Mouse (Mus musculus) limb, embryonic 15.5 days (tissue): Measurements from ENCODE around the gene Crocc. TPM values are rescaled to one million over a fixed set of nuclear protein-coding genes. Genes with fewer than 3 reads are reported as not detected.
A peak's percentile ranks its signal among the peaks of the same experiment; 100 is the strongest.

ENCODE experiments used
- ATAC-seq: fragments of 200-750 bp; cut with Nextera tagmentation; 2 replicates; pipeline ENCODE4 v1.8.0; 2017; ENCODE audit warnings: low read depth, moderate TSS enrichment; ENCODE audit not compliant: insufficient number of reproducible peaks, low FRiP score, low TSS enrichment
- H3K27ac ChIP-seq: fragments of 300-500 bp; sonication (generic); 2 replicates; pipeline ENCODE4 v1.5.1; 2015; ENCODE audit warnings: moderate library complexity, mild to moderate bottlenecking, inconsistent platforms
- H3K27me3 ChIP-seq: fragments of 300-500 bp; sonication (generic); 2 replicates; pipeline ENCODE4 v1.6.1; 2015; ENCODE audit warnings: inconsistent platforms
- H3K36me3 ChIP-seq: fragments of 300-500 bp; sonication (generic); 2 replicates; pipeline ENCODE4 v1.6.1; 2015; ENCODE audit warnings: inconsistent platforms
- H3K4me1 ChIP-seq: fragments of 300-500 bp; sonication (generic); 2 replicates; pipeline ENCODE4 v1.6.1; 2015; ENCODE audit warnings: inconsistent platforms
- H3K4me2 ChIP-seq: fragments of 300-500 bp; sonication (generic); 2 replicates; pipeline ENCODE4 v1.6.1; 2015; ENCODE audit warnings: mild to moderate bottlenecking, inconsistent platforms
- H3K4me3 ChIP-seq: fragments of 300-500 bp; sonication (generic); 2 replicates; pipeline ENCODE4 v1.5.1; 2015; ENCODE audit warnings: mild to moderate bottlenecking, inconsistent platforms
- H3K9ac ChIP-seq: fragments of 300-500 bp; sonication (generic); 2 replicates; pipeline ENCODE4 v1.6.1; 2015; ENCODE audit warnings: inconsistent platforms
- H3K9me3 ChIP-seq: fragments of 300-500 bp; sonication (generic); 2 replicates; pipeline ENCODE4 v1.6.1; 2016; ENCODE audit warnings: inconsistent platforms
- WGBS: fragments of 180-500 bp; shearing (Covaris S2); methylation state at CpG from one replicate; pipeline ENCODE4 v1.1.7; 2015; 5-methylcytosine and 5-hydroxymethylcytosine counted together
- polyA plus RNA-seq: library from polyadenylated mRNA; unstranded; fragments of >200 nt; fragmentation: Nextera tagmentation; extraction: Ambion mirVana; gene quantifications from 2 replicates; pipeline ENCODE4 v1.2.1, GENCODE M21; 2015

The Crocc gene
- polyA plus RNA-seq, 1 experiment from 2014 or later = 5.8 TPM

DNA sequence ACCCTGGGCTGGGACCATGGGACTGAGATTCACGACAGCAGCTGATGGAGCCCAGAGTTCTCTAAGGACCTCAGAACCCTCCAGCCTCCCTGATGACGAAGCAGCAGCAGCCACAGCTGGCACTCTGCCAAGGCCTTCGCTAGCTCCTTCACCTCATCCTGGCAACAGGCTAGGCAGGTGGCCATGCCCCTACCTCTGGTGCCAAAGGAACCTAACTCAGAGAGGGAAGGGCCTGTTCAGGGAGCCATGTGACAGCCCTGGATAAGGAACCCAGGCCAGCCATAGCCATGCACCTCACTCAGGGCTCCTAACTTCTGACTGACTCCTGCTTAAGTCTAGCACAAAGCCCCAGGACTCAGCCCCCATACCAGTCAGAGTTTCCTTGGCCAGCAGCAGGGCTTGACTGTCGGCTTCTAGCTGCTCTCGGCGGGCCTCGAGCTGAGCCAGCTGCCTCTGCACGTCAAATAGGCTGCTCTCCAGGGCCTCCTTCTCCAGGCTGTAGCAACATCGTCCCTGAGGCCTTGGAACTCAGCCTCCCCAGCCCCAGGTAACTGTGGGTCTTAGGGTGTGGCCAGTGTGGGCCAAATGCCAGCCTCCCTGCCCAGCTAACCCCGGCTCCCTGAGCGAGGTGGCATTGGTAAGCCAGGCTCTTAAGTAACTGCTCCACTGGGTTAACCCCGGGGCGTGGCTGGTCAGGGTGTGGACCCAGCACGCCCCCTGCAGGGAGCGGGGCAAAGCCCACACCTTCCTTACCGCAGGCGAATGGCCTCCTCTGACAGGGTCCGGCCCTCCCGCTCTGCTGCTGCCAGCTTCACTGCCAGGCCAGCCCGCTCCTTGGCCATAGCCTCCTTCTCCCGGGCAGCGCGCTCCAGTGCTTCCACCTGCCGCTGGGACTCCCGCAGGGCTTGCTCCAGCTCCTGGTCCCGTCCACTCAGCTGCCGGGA, 26.5 kb downstream of the Crocc start:
- H3K4me2 ChIP-seq = no peak overlapping the region
- peaks cover 22% of the 10 kb centered on the region for H3K4me1 ChIP-seq
- 73% methylated on average over 27 of the region's 27 CpGs for WGBS
- ATAC-seq = no peak
- H3K9me3 ChIP-seq = no peaks in the 10 kb centered on the region
- H3K9ac ChIP-seq = no peak overlapping the region
- H3K27me3 ChIP-seq = no peaks in the 10 kb centered on the region
- H3K36me3 ChIP-seq = peaks cover 55% of the 10 kb centered on the region
- no peak overlapping the region for H3K4me3 ChIP-seq
- H3K27ac ChIP-seq = peak overlapping the region; percentile 33

DNA sequence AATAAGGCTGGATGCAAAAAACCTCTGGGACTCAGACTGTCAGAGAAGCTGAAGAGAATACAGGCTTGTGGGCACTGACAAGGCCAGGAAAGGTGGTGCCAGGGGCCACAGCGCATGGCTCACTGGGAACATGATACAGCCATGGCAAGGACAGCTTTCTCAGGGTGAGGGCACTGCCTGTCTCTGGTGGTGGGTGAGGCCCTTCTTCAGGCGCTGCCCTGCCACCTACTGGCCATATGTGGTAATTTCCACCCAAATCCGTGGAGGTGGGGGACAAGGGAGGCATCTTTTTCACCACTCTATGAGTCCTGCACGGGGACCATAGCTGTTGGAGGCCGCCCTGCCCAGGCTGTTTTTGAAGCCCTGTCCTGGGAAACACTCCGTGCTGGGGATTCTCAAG, 28.6 kb downstream of the Crocc start:
- Histone ChIP-seq H3K9me3 (no peaks in the 10 kb centered on the region), H3K4me2 (no peak overlapping the region), H3K9ac (no peak overlapping the region), H3K4me3 (no peak overlapping the region), H3K4me1 (peaks cover 22% of the 10 kb centered on the region), H3K36me3 (peaks cover 57% of the 10 kb centered on the region), H3K27ac (no peak overlapping the region), H3K27me3 (no peaks in the 10 kb centered on the region)
- ATAC-seq = no peak
- WGBS = 13% methylated on average over 6 of the region's 6 CpGs

DNA sequence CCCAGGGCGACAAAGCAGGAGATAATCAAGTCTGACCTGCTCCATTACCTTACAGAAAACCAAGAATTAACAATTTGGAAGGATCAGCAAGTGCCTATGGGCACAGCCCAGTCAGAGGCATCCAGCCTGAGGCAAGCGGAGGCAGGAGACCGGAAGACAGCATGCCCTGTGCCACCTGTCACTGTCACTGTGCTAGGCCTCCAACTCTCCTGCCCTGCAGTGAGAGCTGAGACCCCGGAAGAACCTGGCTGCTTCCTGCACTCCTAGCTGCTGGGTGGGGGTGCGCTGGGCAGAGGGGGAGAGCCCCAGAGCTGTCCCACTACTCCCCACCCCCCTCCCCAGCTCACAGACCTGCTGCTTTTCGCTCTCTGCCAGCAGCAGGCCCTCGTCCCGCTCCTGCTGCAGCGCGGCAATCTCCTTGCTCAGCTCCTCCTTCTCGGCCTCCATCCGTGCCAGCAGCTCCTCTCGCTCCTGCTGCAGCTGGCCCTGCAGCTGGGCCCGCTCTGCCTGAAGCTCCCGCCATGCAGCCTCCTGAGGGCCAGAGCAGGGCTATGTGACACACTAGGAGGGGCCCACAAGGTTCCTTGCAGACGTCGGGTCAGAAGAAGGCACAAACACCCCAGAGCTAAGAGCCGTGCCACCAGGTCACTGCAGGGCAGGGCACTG, 29.7 kb downstream of the Crocc start:
- 82% methylated on average over 17 of the region's 18 CpGs for WGBS
- Histone ChIP-seq H3K9ac (no peak overlapping the region), H3K27ac (no peak overlapping the region), H3K4me3 (no peak overlapping the region), H3K27me3 (no peaks in the 10 kb centered on the region), H3K4me1 (peaks cover 22% of the 10 kb centered on the region), H3K36me3 (peaks cover 54% of the 10 kb centered on the region), H3K4me2 (no peak overlapping the region), H3K9me3 (no peaks in the 10 kb centered on the region)
- ATAC-seq = no peak

DNA sequence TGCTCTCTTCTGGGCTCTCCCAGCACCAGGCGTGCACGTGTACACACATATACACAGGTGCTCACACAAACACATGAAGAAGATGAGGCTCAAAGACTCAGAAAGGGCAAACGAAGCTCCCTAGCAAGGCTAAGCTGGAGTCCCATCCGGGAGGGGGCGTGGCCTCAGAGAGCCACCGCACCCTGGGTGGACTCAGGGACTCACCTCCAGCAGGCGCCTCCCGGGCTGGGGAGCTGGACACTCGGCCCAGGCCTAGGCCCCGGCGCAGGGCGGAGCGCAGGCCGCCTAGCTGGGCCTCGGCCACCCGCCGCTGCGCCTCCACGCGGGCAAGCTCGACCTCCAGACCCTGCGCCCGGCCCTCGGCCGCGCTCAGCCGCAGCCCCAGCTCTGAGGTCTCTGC, 35.4 kb downstream of the Crocc start:
- Histone ChIP-seq H3K9me3 (no peaks in the 10 kb centered on the region), H3K4me1 (peaks cover 30% of the 10 kb centered on the region), H3K4me2 (no peak overlapping the region), H3K27ac (no peak overlapping the region), H3K9ac (no peak overlapping the region), H3K36me3 (peaks cover 43% of the 10 kb centered on the region), H3K27me3 (no peaks in the 10 kb centered on the region), H3K4me3 (no peak overlapping the region)
- 81% methylated on average over 26 of the region's 27 CpGs for WGBS
- ATAC-seq = no peak

DNA sequence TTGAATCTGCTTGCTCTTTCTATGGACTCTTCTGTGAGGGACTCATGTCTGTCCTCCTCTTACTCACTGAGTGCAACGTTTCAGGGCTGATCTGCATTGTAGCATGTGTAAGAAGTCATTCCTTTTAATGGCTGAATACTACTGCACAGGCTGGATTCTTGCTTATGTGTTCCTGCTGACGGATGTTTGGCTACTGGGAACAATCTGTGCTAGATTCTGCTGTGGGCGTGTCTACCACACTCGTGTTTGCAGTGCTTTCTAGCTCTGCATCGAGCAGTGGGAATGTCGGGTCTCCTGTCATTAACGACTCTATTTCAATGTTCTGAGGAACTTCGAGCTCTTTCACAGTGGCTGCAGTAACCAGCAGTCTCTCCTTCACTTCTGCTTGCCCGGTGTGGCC, 36.3 kb downstream of the Crocc start:
- H3K4me2 ChIP-seq = no peak overlapping the region
- H3K9ac ChIP-seq = no peak overlapping the region
- no peaks in the 10 kb centered on the region for H3K9me3 ChIP-seq
- H3K36me3 ChIP-seq = peaks cover 38% of the 10 kb centered on the region
- no peak for ATAC-seq
- 52% methylated on average over 9 of the region's 9 CpGs for WGBS
- no peak overlapping the region for H3K4me3 ChIP-seq
- H3K4me1 ChIP-seq = peaks cover 39% of the 10 kb centered on the region
- H3K27me3 ChIP-seq = no peaks in the 10 kb centered on the region
- peak overlapping the region; percentile 61; the same call in 1 of the 2 replicates for H3K27ac ChIP-seq

DNA sequence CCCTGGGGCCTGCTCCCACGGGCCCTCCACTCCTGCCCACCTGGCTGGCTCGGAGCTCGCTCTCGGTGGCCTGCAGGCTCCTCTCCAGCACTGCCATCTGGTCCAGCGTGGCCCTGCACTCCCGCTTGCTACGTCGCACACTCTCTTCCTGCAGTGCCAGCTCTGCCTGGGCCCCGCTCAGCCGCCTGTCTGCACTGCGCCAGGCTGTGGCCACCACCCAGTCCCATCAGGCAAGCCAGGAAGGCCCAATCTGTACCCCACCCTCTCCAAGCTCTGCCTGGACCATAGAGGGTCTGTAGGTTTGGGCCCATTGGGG, 38.8 kb downstream of the Crocc start:
- no peak for ATAC-seq
- Histone ChIP-seq H3K9ac (no peak overlapping the region), H3K4me1 (peaks cover 61% of the 10 kb centered on the region), H3K36me3 (peaks cover 29% of the 10 kb centered on the region), H3K4me3 (no peak overlapping the region), H3K9me3 (no peaks in the 10 kb centered on the region), H3K27ac (peak overlapping the region; percentile 88), H3K27me3 (no peaks in the 10 kb centered on the region), H3K4me2 (no peak overlapping the region)
- WGBS = 50% methylated on average over 11 of the region's 11 CpGs

DNA sequence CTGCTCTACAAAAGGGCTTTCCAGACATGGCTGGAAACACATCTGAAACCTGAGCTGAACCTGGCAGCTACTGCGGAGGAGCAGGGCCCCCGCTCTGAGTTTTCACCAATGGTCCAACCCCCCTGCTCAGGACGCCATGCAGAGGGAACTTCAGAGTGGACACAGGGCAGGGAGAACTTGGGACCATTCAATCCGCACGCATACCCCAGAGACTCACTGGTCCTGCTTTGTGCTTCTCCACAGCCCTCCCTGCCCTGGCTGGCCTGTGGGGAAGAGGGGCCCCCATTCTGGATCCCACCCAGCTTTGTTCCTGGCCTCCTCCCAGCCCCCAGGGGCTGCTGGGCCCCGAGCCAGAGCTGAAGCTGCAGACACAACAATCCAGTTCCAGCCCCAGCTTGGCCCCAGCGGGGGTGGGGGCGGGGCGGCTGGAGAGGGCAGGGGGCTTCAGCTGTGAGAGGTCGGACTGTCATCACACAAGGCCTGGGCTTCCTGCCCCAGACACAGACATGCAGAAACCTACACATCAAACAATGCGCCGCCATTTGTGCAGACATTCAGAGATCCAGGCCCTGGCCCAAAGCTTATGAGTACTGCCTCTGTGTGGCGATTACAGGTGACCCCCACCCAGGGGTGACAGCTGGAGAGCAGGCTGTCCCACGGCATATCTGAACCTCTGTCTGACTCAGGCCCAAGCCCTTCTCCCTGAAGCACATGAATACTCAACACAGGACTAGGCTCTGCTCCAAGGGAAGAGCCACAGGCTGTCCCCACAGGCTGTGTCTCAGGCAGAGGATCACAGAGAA, 39.3 kb downstream of the Crocc start:
- H3K9me3 ChIP-seq = no peaks in the 10 kb centered on the region
- H3K9ac ChIP-seq = no peak overlapping the region
- peak; percentile 67 for ATAC-seq
- peak overlapping the region; percentile 32 for H3K4me2 ChIP-seq
- no peak overlapping the region for H3K4me3 ChIP-seq
- H3K36me3 ChIP-seq = peaks cover 32% of the 10 kb centered on the region
- no peaks in the 10 kb centered on the region for H3K27me3 ChIP-seq
- peak overlapping the region; percentile 88 for H3K27ac ChIP-seq
- peaks cover 66% of the 10 kb centered on the region for H3K4me1 ChIP-seq
- 14% methylated on average over 14 of the region's 14 CpGs for WGBS

DNA sequence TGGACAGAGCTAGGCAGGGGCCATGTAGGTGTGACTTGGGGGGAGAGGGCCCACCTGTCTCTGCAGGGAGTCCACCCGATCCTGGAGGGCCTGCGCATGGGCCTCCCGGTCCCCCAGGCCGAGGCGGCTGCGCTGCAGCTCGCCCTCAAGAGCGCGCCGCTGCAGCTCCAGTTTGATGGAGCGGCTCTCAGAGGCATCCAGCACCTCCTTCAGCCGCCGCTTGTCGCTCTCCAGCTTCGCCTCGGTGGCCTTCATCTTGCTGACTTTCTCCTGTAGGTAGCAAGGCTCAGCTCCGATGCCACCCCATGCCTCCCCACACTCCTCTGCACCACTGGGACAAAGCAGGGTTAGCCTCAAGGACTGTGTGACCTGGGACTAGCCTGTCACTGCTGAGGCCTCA, 40.1 kb downstream of the Crocc start:
- Histone ChIP-seq H3K4me3 (no peak overlapping the region), H3K4me1 (peaks cover 73% of the 10 kb centered on the region), H3K36me3 (peaks cover 32% of the 10 kb centered on the region), H3K9ac (no peak overlapping the region), H3K4me2 (0 out of 2 replicates have a peak overlapping the region, but pooled peaks have one; percentile 32), H3K9me3 (no peaks in the 10 kb centered on the region), H3K27me3 (no peaks in the 10 kb centered on the region), H3K27ac (peak overlapping the region; percentile 88)
- 72% methylated on average over 17 of the region's 17 CpGs for WGBS
- ATAC-seq = no peak

DNA sequence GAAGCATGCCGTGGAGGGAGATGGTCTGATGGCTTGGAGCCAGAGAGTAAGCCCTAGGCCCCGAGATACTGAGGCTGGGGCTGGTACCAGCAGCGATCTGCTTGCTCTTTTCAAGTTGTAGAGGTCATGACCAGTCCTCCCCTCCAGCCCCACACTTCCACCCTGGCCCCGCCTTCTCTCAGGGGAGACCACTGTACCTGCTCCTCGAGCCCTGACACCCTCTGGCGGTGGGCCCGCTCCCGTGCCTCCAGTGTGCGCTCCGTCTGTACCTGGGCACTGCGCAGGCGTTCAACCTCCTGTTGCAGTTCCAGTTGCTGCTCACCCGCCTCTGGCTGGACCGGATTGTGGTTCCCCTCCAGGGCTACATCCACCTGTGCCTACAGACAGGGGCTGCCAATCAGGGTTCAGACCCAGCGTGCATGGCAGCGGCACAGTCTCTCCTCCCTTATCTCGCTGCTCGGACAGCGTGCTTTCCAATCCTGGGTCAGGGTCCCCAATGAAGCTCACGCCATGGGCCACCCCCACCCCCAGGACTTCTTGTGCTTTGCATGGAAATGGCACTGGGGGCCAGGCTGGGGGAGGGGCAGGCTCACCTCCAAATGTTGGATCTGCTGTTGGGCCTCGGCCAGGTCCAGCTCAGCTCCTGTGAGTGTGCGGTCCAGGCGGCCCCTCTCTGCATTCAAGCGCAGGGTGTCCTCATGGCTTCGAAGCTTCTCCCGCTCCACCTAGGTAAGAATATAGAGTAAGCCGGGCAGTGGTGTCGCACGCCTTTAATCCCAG, 42.5 kb downstream of the Crocc start:
- H3K27ac ChIP-seq = peak overlapping the region; percentile 65

GRCm38 (mm10) chr4:141016311-141016710, 44.0 kb downstream of the Crocc start:
- H3K4me2 ChIP-seq = no peak overlapping the region
- no peak overlapping the region for H3K4me3 ChIP-seq
- H3K4me1 ChIP-seq = peaks cover 93% of the 10 kb centered on the region
- WGBS = 72% methylated on average over 9 of the region's 9 CpGs
- peaks cover 54% of the 10 kb centered on the region for H3K36me3 ChIP-seq
- H3K9ac ChIP-seq = no peak overlapping the region
- H3K9me3 ChIP-seq = no peaks in the 10 kb centered on the region
- no peak for ATAC-seq
- H3K27me3 ChIP-seq = no peaks in the 10 kb centered on the region
- peak overlapping the region; percentile 65 for H3K27ac ChIP-seq

More for the DNA sequence above, 42.5 kb downstream of the Crocc start:
- 80% methylated on average over 29 of the region's 29 CpGs for WGBS
- ATAC-seq = no peak
- Histone ChIP-seq H3K36me3 (peaks cover 51% of the 10 kb centered on the region), H3K4me1 (peaks cover 89% of the 10 kb centered on the region), H3K4me2 (no peak overlapping the region), H3K9ac (no peak overlapping the region), H3K27me3 (no peaks in the 10 kb centered on the region), H3K9me3 (no peaks in the 10 kb centered on the region), H3K4me3 (no peak overlapping the region)

- Histone ChIP-seq H3K4me2 (no peak overlapping the region), H3K27me3 (no peaks in the 10 kb centered on the region), H3K4me1 (peaks cover 86% of the 10 kb centered on the region), H3K9ac (no peak overlapping the region), H3K27ac (peak overlapping the region; percentile 65; the same call in 1 of the 2 replicates), H3K36me3 (peaks cover 54% of the 10 kb centered on the region), H3K9me3 (no peaks in the 10 kb centered on the region), H3K4me3 (no peak overlapping the region)
- ATAC-seq = no peak
- WGBS = 71% methylated on average over 7 of the region's 7 CpGs
These were observed 45.0 kb downstream of the Crocc start for GRCm38 (mm10) chr4:141015356-141015755.
